In the genomic region with DNA sequence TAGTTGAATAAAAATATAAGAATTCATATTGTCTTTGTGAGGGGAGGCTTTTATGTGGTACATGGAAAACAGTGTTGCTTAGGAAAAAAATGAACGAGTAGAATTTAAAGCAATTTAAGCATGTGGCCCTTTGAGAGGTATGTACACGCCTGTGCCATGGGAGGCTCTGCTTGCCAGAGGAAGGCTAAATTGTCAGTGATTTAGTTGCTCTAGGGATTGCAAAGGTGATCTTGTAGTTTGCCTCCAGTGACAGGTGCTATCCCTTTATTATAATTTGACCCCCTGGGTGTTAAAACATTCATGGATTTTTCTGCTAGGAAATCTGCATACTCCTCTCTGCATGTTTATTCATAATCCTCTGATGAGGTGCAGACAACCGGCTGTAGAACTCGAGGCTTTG, we compare ENCODE assay signal across 14 mouse cellular contexts.
"Had no signal": no experiment of that assay in that cellular context is flagged by ENCODE, and none has a peak within 500 bp of the region (broad histone marks: within the 10 kb centered on the region; RNA-seq: fewer than 3 reads in every experiment).

No protein-coding gene starts in this region.

- H3K27ac ChIP-seq: kidney, postnatal 0 days; limb, embryonic 12.5 days; liver, embryonic 13.5 days; lung, embryonic 15.5 days; macrophage; stomach, embryonic 15.5 days had no signal

- ATAC-seq: liver, postnatal 0 days had no signal

- H3K4me2 ChIP-seq: limb, embryonic 12.5 days; liver, embryonic 13.5 days; lung, embryonic 15.5 days; stomach, embryonic 15.5 days had no signal

- H3K9ac ChIP-seq: limb, embryonic 12.5 days; liver, embryonic 13.5 days; liver, postnatal 0 days; lung, embryonic 15.5 days; stomach, embryonic 15.5 days had no signal

- H3K9me3 ChIP-seq: limb, embryonic 12.5 days; liver, embryonic 13.5 days; lung, embryonic 15.5 days; megakaryocyte, embryonic 14.5 days; stomach, embryonic 15.5 days had no signal

- H3K36me3 ChIP-seq: limb, embryonic 12.5 days; liver, embryonic 13.5 days; lung, embryonic 15.5 days; stomach, embryonic 15.5 days had no signal

- H3K4me1 ChIP-seq: limb, embryonic 12.5 days; liver, embryonic 13.5 days; lung, embryonic 15.5 days; megakaryocyte, embryonic 14.5 days; stomach, embryonic 15.5 days had no signal

- H3K4me3 ChIP-seq: limb, embryonic 12.5 days; liver, embryonic 13.5 days; lung, embryonic 15.5 days; megakaryocyte, embryonic 14.5 days; stomach, embryonic 15.5 days had no signal

- H3K27me3 ChIP-seq: limb, embryonic 12.5 days; liver, embryonic 13.5 days; lung, embryonic 15.5 days; megakaryocyte, embryonic 14.5 days; stomach, embryonic 15.5 days had no signal

- DNase-seq: kidney, adult 9 months; kidney, postnatal 36 days; liver; liver, embryonic 13.5 days; liver, postnatal 0 days; lung, postnatal 14 days; thymus, adult 2 months; thymus, postnatal 25 days had no signal
